Mouse (Mus musculus) kidney, postnatal 25 days (tissue): ENCODE results near the gene Plxdc1.
A peak's percentile ranks its signal among the peaks of the same experiment; 100 is the strongest.

Source experiments
- DNase-seq, 2 experiments: peaks; one replicate each; pipeline ENCODE4 v3.0.0; 2021; ENCODE audit warnings: mixed read lengths in 2 of 2

Gene Plxdc1

DNA sequence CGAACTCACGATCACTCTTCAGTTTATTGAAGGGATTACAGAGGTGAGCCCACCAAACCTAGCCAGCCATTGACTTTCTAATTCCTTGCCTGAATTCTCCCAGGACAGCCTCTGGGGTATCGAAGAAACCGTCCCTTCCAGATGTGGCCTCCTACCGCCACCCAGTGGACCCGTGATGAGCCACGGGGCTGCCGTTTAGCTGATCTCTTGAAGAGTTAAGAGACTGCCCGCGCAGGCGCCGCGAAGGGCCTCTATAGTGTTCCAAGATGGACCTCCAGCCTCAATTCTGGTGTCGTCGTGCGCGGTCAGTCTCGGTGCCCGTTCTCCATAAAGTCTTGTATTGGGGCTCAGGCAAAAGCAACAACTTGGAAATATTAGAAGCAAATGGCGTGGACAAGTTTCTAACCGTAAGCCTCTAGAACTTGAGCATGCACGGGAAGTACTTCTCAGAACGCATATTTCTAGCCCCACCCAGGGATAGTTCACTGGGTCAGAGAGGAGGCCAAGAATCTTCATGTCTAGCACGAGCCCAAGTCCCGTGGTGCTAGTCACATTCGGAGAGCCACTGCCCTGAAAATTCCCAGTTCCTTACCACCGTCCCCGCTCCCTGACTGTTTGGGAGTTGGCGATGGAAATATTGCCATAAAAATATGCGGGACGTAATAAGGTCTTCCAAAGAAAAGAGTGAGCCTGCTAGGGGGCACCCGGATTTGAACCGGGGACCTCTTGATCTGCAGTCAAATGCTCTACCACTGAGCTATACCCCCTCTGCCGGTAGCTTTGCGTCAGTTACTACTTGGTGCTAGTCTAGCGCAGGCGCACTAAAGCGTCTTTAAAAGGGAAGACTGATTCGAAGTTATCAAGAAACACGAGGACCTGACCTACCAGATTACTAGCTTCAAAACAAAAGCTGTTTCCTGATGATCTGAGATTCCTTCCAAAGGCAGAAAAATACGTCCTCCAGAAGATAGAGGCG lies 1.6 kb upstream of the Plxdc1 start:
- peak; percentile 96 for DNase-seq

- DNase-seq = no peak
Observed at GRCm38 (mm10) chr11:97986738-97987465, 658 bp upstream of the Plxdc1 start.

DNA sequence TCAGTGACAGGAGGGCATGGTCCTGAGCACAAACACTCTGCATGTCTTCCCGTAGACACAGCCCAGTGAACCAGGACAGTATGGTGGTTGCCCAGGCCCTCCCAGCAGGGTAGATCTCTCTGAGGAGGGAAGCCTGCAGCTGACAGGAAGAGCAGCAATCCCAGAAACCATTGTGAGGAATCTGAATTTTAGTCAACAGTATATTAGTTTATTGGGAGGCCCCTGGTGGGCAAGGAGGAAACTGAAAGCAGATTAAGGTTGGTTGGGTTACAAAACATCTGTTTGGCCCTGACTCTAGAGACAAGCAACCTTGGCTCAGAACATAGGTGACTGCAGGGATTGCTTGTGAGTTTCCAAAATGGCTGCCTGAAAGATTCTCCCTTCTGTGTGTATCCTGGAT lies 2.3 kb downstream of the Plxdc1 start:
- no peak for DNase-seq

- DNase-seq = no peak
Observed at GRCm38 (mm10) chr11:97983506-97983905, 2.7 kb downstream of the Plxdc1 start.

- no peak for DNase-seq
Observed at GRCm38 (mm10) chr11:97982721-97983120, 3.5 kb downstream of the Plxdc1 start.

DNA sequence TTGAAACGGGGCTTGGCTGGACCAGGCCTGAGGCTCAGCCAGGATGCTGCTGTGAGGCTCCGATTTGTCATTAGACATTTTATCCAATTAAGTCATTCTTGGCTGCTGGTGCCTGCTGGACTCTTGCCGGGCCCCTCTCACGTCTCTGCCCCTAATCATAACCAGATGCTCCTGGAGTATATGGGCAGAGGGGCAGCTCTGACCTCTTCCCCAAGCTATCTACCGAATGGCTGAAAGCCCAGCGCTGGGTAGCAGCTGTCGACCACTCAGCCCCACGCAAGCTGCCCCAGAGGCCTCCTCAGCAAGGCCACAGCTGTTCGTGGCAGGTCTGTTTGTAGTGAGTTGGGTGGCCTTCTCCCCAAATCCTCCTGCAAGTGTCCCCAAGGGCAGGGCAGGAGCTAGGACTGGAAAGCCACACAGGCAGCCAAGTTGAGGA lies 5.7 kb downstream of the Plxdc1 start:
- no peak for DNase-seq

DNA sequence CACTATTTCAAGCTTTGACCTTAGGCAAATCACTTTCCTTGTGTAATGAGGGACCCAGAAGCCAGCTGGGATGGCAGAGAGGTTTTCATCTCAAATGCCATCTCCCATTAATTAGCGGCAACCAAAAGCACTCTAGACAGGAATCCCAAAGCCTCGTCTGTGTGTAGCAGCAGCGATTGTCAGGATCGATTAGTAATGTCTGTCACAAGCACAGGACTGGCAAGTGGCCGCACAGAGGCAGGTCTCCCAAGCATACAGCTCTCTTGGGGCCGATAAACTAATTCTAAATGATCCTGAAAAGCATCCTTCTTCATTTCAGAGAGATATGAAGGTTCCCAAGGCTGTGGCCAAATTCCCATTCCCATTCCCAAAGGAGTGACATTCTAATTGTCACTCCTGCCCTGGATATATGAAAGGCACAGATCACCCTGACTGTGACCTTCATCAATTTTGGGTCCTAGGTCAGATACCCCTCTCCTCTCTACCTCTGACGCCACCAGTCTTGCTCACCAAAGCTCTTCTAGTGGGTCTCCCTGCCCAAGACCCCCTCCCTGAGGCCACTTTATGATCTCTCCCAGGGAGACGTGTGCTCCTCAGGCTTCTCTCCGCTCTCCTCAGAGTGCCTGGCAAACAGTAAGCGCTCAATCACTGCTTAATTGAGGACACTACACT lies 6.3 kb downstream of the Plxdc1 start:
- DNase-seq = no peak

DNA sequence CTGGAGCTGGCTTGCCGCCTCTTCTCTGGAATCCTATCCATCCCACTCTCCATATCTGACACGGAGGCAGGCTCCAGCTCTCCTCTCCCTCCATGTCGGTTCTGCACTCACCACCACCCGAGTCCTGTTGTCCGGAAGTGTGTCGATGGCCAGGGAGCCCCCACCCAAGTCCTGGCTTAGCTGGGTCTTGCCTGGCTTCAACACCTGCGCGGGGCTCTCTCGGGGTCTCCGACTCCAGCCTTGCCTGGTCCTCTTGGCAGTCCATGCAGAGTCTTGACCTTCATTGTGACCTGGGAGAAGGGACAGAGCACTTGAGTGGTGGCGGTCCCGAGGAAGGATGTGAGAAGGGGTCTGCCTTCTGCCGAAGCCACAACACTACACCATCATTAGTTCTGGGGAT lies 7.9 kb downstream of the Plxdc1 start:
- DNase-seq = no peak

DNA sequence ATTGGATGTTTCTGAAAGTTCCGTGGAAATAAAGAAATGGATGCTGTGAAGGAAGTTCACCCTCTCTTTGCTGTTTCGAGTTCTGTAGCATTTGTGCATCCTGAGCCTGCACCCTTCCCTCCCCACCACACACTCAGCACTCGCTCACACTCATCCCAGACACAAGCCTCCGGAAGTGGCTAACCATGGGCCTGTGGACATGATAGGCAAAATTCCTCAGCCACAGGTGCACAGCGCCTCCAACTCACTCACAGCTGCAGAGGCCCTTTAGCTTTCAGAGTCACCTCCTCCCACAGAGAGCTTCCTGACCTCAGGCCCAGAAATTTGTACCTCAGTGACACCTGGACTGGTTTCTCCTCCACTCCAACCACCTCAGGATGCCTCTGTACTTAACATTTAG lies 8.4 kb downstream of the Plxdc1 start:
- DNase-seq = no peak

DNA sequence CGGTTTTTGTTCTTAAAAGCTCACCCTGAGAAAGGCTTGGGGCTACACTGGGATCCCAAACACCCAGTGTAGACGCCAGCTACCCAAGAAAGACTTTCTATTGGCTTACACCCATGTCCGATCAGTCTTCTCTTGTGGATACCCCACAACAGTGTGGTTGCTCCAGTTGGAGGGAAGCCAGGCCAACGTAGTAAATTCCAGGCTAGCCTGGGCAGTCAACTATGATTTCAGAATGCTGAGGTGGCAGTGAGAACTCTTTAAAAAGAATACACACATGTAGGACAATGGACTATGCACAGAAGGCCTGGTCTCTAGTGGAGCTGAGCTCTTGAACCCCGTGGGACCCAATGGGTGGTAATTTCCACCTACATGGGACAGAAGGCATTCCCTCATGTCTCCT lies 11.5 kb downstream of the Plxdc1 start:
- DNase-seq = peak; percentile 62 to 67

DNA sequence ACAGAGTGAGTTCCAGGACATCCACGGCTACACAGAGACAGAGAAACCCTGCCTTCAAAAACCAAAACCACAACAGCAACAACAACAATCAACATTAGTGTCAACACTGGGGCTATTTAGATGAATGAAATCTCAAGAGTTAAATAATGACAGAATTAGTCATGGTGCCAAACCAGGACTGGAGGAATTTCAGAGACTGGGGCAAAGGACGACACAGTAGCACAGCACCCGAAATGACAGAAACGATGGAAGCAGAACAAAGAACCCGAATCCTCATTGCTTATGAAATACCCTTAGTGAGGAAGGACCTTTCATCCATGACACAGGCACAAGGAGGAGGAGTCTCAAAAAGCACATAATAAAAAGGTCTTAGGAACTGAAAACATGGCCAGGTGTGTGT lies 12.1 kb downstream of the Plxdc1 start:
- DNase-seq = no peak

DNA sequence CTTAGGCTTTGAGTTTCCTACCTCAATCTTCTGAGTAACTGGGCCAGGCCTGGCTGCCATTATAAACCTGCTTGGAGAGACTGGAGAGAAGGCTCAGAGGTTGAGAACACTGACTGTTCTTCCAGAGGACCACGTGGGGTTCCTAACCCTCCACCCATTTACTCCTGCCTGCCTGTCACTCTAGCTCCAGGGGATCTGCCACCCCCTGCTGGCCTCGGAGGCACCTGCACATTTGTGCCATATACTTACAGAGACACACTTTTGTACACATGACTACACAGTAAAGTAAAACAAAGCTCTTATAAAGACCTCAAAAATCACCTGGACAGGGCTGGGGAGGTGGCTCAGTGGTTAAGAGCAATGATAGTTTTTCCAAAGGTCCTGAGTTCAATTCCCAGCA lies 13.8 kb downstream of the Plxdc1 start:
- DNase-seq = no peak

DNA sequence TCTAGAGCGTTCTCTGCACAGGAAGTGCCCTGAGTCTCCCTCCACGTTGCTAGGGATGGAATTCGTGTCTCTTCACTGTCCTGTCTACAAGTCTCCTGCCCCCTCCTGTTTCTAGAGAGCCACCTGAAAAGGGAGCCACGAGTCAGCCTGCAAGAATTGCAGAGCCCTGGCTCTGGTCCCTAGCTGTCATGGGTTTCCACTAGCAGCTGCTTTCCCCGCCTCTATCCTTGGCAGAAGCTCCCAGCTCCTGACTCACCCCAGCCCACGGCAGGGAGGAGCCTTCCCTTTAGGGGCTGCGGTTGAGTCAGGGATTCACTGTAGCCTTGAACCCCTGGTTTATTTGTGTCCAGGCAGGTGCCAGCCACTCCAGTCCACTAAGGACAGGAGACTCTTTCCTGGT lies 15.0 kb downstream of the Plxdc1 start:
- DNase-seq = peak; percentile 31 to 57

- no peak for DNase-seq
Observed at GRCm38 (mm10) chr11:97970771-97971170, 15.5 kb downstream of the Plxdc1 start.

DNA sequence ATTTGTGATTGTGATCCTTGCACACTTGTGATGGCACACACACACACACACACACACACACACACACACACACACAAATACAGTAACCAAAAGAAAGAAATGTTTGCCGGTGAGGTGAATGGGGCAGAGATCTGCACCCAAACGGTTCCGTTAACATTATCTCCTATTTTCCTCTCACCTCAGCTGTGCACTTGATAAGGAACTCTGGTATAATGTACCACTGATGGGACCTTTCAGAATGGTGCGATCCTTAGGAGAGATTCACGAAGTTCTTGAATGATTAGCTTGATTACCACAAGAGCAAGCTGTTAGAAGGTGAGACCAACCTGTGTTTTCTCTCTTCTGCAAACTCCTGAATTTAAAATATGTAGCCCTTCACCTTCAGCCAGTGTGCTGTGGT lies 17.9 kb downstream of the Plxdc1 start:
- no peak for DNase-seq

DNA sequence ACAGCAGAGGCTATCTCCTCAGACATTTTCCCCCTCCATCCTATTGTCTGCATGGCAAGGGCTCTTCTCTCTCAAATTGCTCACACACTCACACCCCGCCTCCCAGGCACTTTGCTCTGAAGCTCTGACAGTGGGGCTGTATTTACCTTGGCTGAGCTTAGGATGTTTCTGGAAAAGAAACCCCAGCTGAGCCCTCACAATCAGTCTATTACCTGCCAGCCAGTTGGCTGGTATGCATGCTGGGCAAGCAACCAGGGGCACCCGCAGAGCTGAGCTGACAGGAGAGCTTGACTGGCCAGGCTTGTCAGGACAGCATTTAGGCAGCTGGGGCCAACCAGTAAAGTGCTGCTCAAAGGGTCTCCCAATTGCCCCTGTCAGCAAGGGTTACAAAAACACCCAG lies 19.1 kb downstream of the Plxdc1 start:
- DNase-seq = peak in 1 of 2 experiments; percentile 56

DNA sequence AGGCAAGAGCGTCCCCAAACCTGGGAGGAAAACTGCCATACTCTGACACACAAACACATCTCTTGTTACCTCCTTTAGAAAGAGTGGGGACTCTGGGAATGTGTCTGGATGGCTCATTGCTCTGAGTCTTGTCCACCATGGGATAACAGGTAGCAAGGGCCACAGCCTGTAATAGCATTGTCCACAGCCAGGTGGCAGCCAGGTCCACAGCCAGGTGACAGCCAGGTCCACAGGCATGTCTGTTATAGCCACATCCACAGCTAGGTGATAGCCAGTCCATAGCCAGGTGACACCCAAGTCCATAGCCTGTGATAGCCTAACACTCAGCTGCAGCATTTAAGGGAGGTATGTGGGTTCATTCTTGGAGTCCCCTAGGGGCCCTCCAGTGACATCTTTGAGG lies 25.3 kb downstream of the Plxdc1 start:
- DNase-seq = peak; percentile 48 to 60

DNA sequence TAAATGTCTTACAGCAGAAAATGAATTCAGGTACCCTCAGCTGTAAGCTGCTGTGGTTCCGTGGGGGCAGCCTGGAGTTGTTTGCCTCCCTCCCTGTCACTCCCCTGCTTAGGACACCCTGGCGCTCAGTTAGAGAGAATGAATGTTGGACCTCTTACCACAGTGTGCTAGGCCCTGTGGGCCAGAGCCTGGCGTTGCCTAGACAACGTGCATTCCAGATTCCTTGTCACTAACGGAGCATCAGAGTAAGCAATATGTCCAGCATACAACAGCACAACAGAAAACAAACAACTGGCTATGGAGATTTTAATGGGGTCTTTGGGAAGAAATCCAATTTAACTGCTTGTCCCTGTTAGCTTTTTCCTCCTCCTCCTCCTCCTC lies 27.0 kb downstream of the Plxdc1 start:
- DNase-seq = no peak

GRCm38 (mm10) chr11:97958641-97959299 lies 27.5 kb downstream of the Plxdc1 start:
- DNase-seq = no peak

GRCm38 (mm10) chr11:97956905-97957560 lies 29.2 kb downstream of the Plxdc1 start:
- DNase-seq = peak; percentile 82 to 93

GRCm38 (mm10) chr11:97955915-97956314 lies 30.3 kb downstream of the Plxdc1 start:
- DNase-seq = no peak
